Mouse (Mus musculus): ENCODE data around the gene Tdrd7. TPM values are rescaled to one million over a fixed set of nuclear protein-coding genes. Genes with fewer than 3 reads are reported as not detected.

Gene Tdrd7
- polyA plus RNA-seq, 1 experiment from 2014 or later: 9.3 TPM

DNA sequence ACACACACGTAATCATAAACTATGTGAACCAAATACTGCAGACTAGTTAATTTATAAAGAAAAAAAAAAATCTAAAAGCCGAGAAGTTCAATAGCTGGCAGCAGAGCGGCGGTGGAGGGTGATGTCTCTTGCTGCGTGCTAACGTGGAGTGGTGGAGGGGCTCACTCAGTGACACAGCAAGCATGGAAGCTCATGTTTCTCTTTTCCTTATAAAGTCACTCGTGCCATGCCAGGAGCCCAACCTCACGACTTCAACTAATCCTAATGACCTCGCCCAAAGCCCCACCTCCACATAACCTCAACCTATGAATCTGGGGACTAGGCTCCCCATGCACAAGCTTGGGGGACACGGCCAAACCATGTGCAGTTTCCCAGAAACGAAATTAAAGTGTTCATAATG lies 117.4 kb downstream of the Tdrd7 start:
- Histone ChIP-seq H3K36me3 (replicated peaks; ENCODE audit: control insufficient read depth, insufficient read depth, low read depth, low read length) (no peaks in the 10 kb centered on the region), H3K27me3 (ENCODE audit: control insufficient read depth, insufficient read depth, low read length) (no peaks in the 10 kb centered on the region), H3K9me3 (replicated peaks; ENCODE audit: control insufficient read depth, low read length) (no peaks in the 10 kb centered on the region), H3K4me1 (ENCODE audit: control insufficient read depth, insufficient read depth, low read length) (no peaks in the 10 kb centered on the region), H3K4me2 (ENCODE audit: low read depth, low read length) (no peak overlapping the region), H3K9ac (replicated peaks; ENCODE audit: low read length) (no peak overlapping the region), H3K4me3 (ENCODE audit: low read depth, low read length) (no peak overlapping the region), H3K27ac (replicated peaks; ENCODE audit: low read depth, low read length) (no peak overlapping the region)
- ATAC-seq (replicated peaks; ENCODE audit: insufficient number of reproducible peaks, low FRiP score, low TSS enrichment, low read depth) (no peak), DNase-seq (ENCODE audit: low spot score) (no peak)
- WGBS: 75% methylated on average over 11 of the region's 11 CpGs

Other genes with a start within 250 kb of the Tdrd7 start
- gene Aldh1b1, start 166.3 kb upstream of the Tdrd7 start, polyA plus RNA-seq (2014; fragmentation: Nextera tagmentation; extraction: Ambion mirVana): 2.0 and 2.3 TPM in 2 replicates
- gene Igfbpl1, start 138.4 kb upstream of the Tdrd7 start, polyA plus RNA-seq (2014; fragmentation: Nextera tagmentation; extraction: Ambion mirVana): 10.0 and 13.4 TPM in 2 replicates
- 0.13 and 0.14 TPM in 2 replicates for gene Stra6l, start 116.7 kb upstream of the Tdrd7 start, polyA plus RNA-seq (2014; fragmentation: Nextera tagmentation; extraction: Ambion mirVana)
- not detected in 2 replicates for gene Ccdc180, start 75.0 kb upstream of the Tdrd7 start, polyA plus RNA-seq (2014; fragmentation: Nextera tagmentation; extraction: Ambion mirVana)
- gene Tmod1, start 73.6 kb downstream of the Tdrd7 start, polyA plus RNA-seq (2014; fragmentation: Nextera tagmentation; extraction: Ambion mirVana): 4.8 and 5.2 TPM in 2 replicates
- gene Ncbp1, start 173.3 kb downstream of the Tdrd7 start, polyA plus RNA-seq (2014; fragmentation: Nextera tagmentation; extraction: Ambion mirVana): 138 and 143 TPM in 2 replicates
- gene Tstd2, start 173.4 kb downstream of the Tdrd7 start, polyA plus RNA-seq (2014; fragmentation: Nextera tagmentation; extraction: Ambion mirVana): 36.6 and 36.7 TPM in 2 replicates
- 26.4 and 27.0 TPM in 2 replicates for gene Xpa, start 231.0 kb downstream of the Tdrd7 start, polyA plus RNA-seq (2014; fragmentation: Nextera tagmentation; extraction: Ambion mirVana)

Measured in embryonic facial prominence, embryonic 11.5 days (tissue).